Mouse (Mus musculus) erythroblast, embryonic 14.5 days (primary cell): ENCODE data around the gene Eme1. TPM values are rescaled to one million over a fixed set of nuclear protein-coding genes. Genes with fewer than 3 reads are reported as not detected.
"Not testable (repeated sequence)": the region's sequence is repeated elsewhere in the genome, so short reads cannot be mapped to it uniquely, and the experiment has no call there.

ENCODE experiments used
- H3K27me3 ChIP-seq: 2 replicates; pipeline ENCODE4 v1.6.1; 2012; ENCODE audit warnings: inconsistent platforms; ENCODE audit not compliant: control insufficient read depth
- H3K36me3 ChIP-seq: 2 replicates; pipeline ENCODE4 v1.6.1; 2012; ENCODE audit warnings: mild to moderate bottlenecking, inconsistent platforms; ENCODE audit not compliant: control insufficient read depth
- H3K4me1 ChIP-seq: 2 replicates; pipeline ENCODE4 v1.6.1; 2012; ENCODE audit warnings: inconsistent platforms; ENCODE audit not compliant: control insufficient read depth
- H3K4me3 ChIP-seq: replicated peaks from 2 replicates; pipeline ENCODE3; 2012; ENCODE audit warnings: moderate library complexity, mild to moderate bottlenecking, inconsistent platforms
- H3K9me3 ChIP-seq: 2 replicates; pipeline ENCODE4 v1.6.1; 2012; ENCODE audit warnings: low read length, inconsistent platforms, mixed read lengths; ENCODE audit not compliant: control insufficient read depth
- GATA1 ChIP-seq: IDR thresholded peaks from 2 replicates; pipeline ENCODE4 v1.6.1; 2012; ENCODE audit warnings: low read length, inconsistent platforms, mixed read lengths
- TAL1 ChIP-seq: IDR thresholded peaks from 3 replicates; pipeline ENCODE4 v1.6.1; 2012; ENCODE audit warnings: low read length, inconsistent platforms, mixed read lengths
- polyA plus RNA-seq: library from polyadenylated mRNA; stranded (reverse); fragments of >175 nt; gene quantifications from 2 replicates; pipeline ENCODE4 v1.2.3, GENCODE M21; 2012

The Eme1 gene
- polyA plus RNA-seq, 1 experiment = 0.99 TPM

- Histone ChIP-seq H3K4me1 (peaks cover 5% of the 10 kb centered on the region), H3K27me3 (no peaks in the 10 kb centered on the region), H3K4me3 (no peak overlapping the region), H3K36me3 (peaks cover 83% of the 10 kb centered on the region), H3K9me3 (no peaks in the 10 kb centered on the region)
- TF ChIP-seq GATA1 = no peak
- no peak for TF ChIP-seq TAL1
Measured at GRCm38 (mm10) chr11:94661344-94661743, 7.6 kb upstream of the Eme1 start.

GRCm38 (mm10) chr11:94652973-94653372 lies 791 bp downstream of the Eme1 start:
- peaks cover 66% of the 10 kb centered on the region for H3K36me3 ChIP-seq
- H3K27me3 ChIP-seq = no peaks in the 10 kb centered on the region
- H3K4me3 ChIP-seq = peak overlapping the region; percentile 78
- no peak for TF ChIP-seq TAL1
- no peak for TF ChIP-seq GATA1
- peaks cover 41% of the 10 kb centered on the region for H3K4me1 ChIP-seq
- H3K9me3 ChIP-seq = no peaks in the 10 kb centered on the region

- not testable (repeated sequence) for H3K9me3 ChIP-seq, H3K4me3 ChIP-seq, H3K27me3 ChIP-seq
- Histone ChIP-seq H3K36me3 (peaks cover 68% of the 10 kb centered on the region), H3K4me1 (peaks cover 35% of the 10 kb centered on the region)
Measured at GRCm38 (mm10) chr11:94651241-94651640, 2.5 kb downstream of the Eme1 start.

GRCm38 (mm10) chr11:94646457-94646856 lies 7.3 kb downstream of the Eme1 start:
- Histone ChIP-seq H3K4me1 (0 out of 2 replicates have a peak, but pooled peaks cover 1% of the 10 kb centered on the region), H3K27me3 (no peaks in the 10 kb centered on the region), H3K36me3 (peaks cover 96% of the 10 kb centered on the region), H3K4me3 (no peak overlapping the region), H3K9me3 (no peaks in the 10 kb centered on the region)
- TF ChIP-seq TAL1 (no peak), GATA1 (no peak)

- no peak overlapping the region for H3K4me3 ChIP-seq
- no peaks in the 10 kb centered on the region for H3K4me1 ChIP-seq
- TF ChIP-seq GATA1 (no peak), TAL1 (no peak)
- peaks cover 98% of the 10 kb centered on the region for H3K36me3 ChIP-seq
- no peaks in the 10 kb centered on the region for H3K9me3 ChIP-seq
- H3K27me3 ChIP-seq = no peaks in the 10 kb centered on the region
Measured at GRCm38 (mm10) chr11:94644461-94645219, 9.1 kb downstream of the Eme1 start.

- no peaks in the 10 kb centered on the region for H3K9me3 ChIP-seq
- TF ChIP-seq GATA1 = no peak
- no peak for TF ChIP-seq TAL1
- H3K27me3 ChIP-seq = no peaks in the 10 kb centered on the region
- H3K4me1 ChIP-seq = peaks cover 21% of the 10 kb centered on the region
- H3K36me3 ChIP-seq = peaks cover 85% of the 10 kb centered on the region
- no peak overlapping the region for H3K4me3 ChIP-seq
Measured at GRCm38 (mm10) chr11:94634431-94634830, 19.3 kb downstream of the Eme1 start.

GRCm38 (mm10) chr11:94632988-94633387 lies 20.8 kb downstream of the Eme1 start:
- H3K4me3 ChIP-seq = no peak overlapping the region
- H3K36me3 ChIP-seq = peaks cover 71% of the 10 kb centered on the region
- H3K27me3 ChIP-seq = no peaks in the 10 kb centered on the region
- TF ChIP-seq TAL1 (no peak), GATA1 (no peak)
- peaks cover 24% of the 10 kb centered on the region for H3K4me1 ChIP-seq
- no peaks in the 10 kb centered on the region for H3K9me3 ChIP-seq

- TF ChIP-seq TAL1 = no peak
- TF ChIP-seq GATA1 = no peak
- H3K36me3 ChIP-seq = peaks cover 61% of the 10 kb centered on the region
Measured at GRCm38 (mm10) chr11:94631969-94632368, 21.8 kb downstream of the Eme1 start.

GRCm38 (mm10) chr11:94630199-94631011 lies 23.4 kb downstream of the Eme1 start:
- Histone ChIP-seq H3K27me3 (no peaks in the 10 kb centered on the region), H3K4me1 (peaks cover 24% of the 10 kb centered on the region), H3K9me3 (no peaks in the 10 kb centered on the region), H3K36me3 (peaks cover 45% of the 10 kb centered on the region), H3K4me3 (peak overlapping the region; percentile 73)
- TF ChIP-seq TAL1 (no peak), GATA1 (no peak)

More at GRCm38 (mm10) chr11:94631969-94632368, 21.8 kb downstream of the Eme1 start:
- H3K4me3 ChIP-seq = no peak overlapping the region
- peaks cover 24% of the 10 kb centered on the region for H3K4me1 ChIP-seq
- no peaks in the 10 kb centered on the region for H3K9me3 ChIP-seq
- no peaks in the 10 kb centered on the region for H3K27me3 ChIP-seq

GRCm38 (mm10) chr11:94629884-94630198 lies 23.9 kb downstream of the Eme1 start:
- H3K27me3 ChIP-seq = no peaks in the 10 kb centered on the region

More at GRCm38 (mm10) chr11:94629884-94630198, 23.9 kb downstream of the Eme1 start:
- Histone ChIP-seq H3K4me3 (peak overlapping the region; percentile 73), H3K4me1 (peaks cover 24% of the 10 kb centered on the region), H3K36me3 (peaks cover 39% of the 10 kb centered on the region), H3K9me3 (no peaks in the 10 kb centered on the region)
- TF ChIP-seq GATA1 (no peak), TAL1 (no peak)
